Mouse (Mus musculus) embryonic facial prominence, embryonic 12.5 days (tissue): ENCODE data around the gene Nav1. TPM values are rescaled to one million over a fixed set of nuclear protein-coding genes. Genes with fewer than 3 reads are reported as not detected.

ENCODE experiments used
- ATAC-seq: fragments of 200-750 bp; cut with Nextera tagmentation; 2 replicates; pipeline ENCODE4 v1.8.0; 2017; ENCODE audit not compliant: insufficient number of reproducible peaks, insufficient read depth, low FRiP score, low TSS enrichment
- H3K27ac ChIP-seq: fragments of 300-500 bp; sonication (generic); 2 replicates; pipeline ENCODE4 v1.5.1; 2016; ENCODE audit warnings: mild to moderate bottlenecking
- H3K27me3 ChIP-seq: fragments of 300-500 bp; sonication (generic); 2 replicates; pipeline ENCODE4 v1.6.1; 2016; ENCODE audit warnings: mild to moderate bottlenecking, moderate library complexity
- H3K36me3 ChIP-seq: fragments of 300-500 bp; sonication (generic); 2 replicates; pipeline ENCODE4 v1.6.1; 2016; ENCODE audit warnings: mild to moderate bottlenecking
- H3K4me1 ChIP-seq: fragments of 300-500 bp; sonication (generic); 2 replicates; pipeline ENCODE4 v1.6.1; 2016
- H3K4me2 ChIP-seq: fragments of 300-500 bp; sonication (generic); replicated peaks from 2 replicates; pipeline ENCODE4 v1.6.1; 2016; ENCODE audit warnings: mild to moderate bottlenecking, moderate library complexity
- H3K4me3 ChIP-seq: fragments of 300-500 bp; sonication (generic); 2 replicates; pipeline ENCODE4 v1.5.1; 2016; ENCODE audit warnings: mild to moderate bottlenecking
- H3K9ac ChIP-seq: fragments of 300-500 bp; sonication (generic); 2 replicates; pipeline ENCODE4 v1.6.1; 2016; ENCODE audit warnings: mild to moderate bottlenecking, moderate library complexity
- H3K9me3 ChIP-seq: fragments of 300-500 bp; sonication (generic); 2 replicates; pipeline ENCODE4 v1.6.1; 2016; ENCODE audit warnings: mild to moderate bottlenecking, moderate library complexity
- WGBS: fragments of 180-500 bp; shearing (Covaris S2); methylation state at CpG from one replicate; pipeline ENCODE4 v1.1.7; 2016; 5-methylcytosine and 5-hydroxymethylcytosine counted together
- polyA plus RNA-seq: library from polyadenylated mRNA; unstranded; fragments of >200 nt; fragmentation: Nextera tagmentation; extraction: Ambion mirVana; gene quantifications from 2 replicates; pipeline ENCODE4 v1.2.1, GENCODE M21; 2016

Gene Nav1
- polyA plus RNA-seq, 1 experiment from 2014 or later = 18.6 TPM

DNA sequence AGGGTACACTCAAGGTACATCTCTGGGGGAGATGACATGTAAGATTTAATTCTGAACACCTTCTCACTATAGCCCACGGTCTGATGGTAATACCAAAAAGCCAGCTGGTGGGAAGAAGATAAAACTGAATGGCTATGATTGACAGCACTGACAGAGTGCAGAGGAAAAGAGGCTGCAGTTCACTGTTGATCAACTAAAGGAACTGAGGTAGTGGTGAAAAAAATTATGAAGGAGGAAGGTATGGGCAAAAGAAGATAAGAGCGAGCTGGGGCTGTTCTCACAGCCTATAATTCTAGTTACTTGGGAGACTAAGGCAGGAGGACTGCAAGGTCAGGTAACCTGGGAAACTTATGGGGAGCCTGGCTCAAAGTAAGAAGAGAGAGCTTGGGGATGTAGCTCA, 155.7 kb downstream of the Nav1 start:
- H3K4me1 ChIP-seq = no peaks in the 10 kb centered on the region
- no peak overlapping the region for H3K27ac ChIP-seq
- no peak overlapping the region for H3K9ac ChIP-seq
- H3K36me3 ChIP-seq = peaks cover 72% of the 10 kb centered on the region
- H3K4me2 ChIP-seq = no peak overlapping the region
- H3K9me3 ChIP-seq = no peaks in the 10 kb centered on the region
- no peak for ATAC-seq
- H3K4me3 ChIP-seq = no peak overlapping the region
- no peaks in the 10 kb centered on the region for H3K27me3 ChIP-seq
- WGBS = 95% methylated on average over 2 of the region's 2 CpGs

DNA sequence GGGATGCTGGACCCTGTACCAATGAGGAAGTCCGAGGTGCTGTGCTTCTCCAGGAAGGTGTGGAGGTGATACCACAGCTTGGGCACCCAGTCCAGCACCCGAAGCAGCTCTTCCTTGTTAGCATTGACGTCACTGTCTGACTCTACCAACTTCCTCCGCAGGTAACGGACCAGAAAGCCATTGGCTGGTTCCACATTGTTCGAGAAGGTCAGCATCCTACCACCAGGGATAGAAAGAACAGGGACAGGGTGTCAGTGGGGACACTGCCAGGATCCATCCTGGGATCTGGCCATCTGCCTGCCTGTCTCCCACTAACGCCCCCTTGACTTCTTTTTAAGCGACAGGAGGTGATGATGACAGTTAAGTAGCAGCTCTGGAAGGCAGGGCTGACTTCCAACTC, 157.2 kb downstream of the Nav1 start:
- H3K4me2 ChIP-seq = no peak overlapping the region
- H3K4me3 ChIP-seq = no peak overlapping the region
- WGBS = 92% methylated on average over 8 of the region's 8 CpGs
- H3K36me3 ChIP-seq = peaks cover 65% of the 10 kb centered on the region
- H3K27ac ChIP-seq = no peak overlapping the region
- no peak overlapping the region for H3K9ac ChIP-seq
- no peaks in the 10 kb centered on the region for H3K9me3 ChIP-seq
- ATAC-seq = no peak
- no peaks in the 10 kb centered on the region for H3K4me1 ChIP-seq
- H3K27me3 ChIP-seq = no peaks in the 10 kb centered on the region

DNA sequence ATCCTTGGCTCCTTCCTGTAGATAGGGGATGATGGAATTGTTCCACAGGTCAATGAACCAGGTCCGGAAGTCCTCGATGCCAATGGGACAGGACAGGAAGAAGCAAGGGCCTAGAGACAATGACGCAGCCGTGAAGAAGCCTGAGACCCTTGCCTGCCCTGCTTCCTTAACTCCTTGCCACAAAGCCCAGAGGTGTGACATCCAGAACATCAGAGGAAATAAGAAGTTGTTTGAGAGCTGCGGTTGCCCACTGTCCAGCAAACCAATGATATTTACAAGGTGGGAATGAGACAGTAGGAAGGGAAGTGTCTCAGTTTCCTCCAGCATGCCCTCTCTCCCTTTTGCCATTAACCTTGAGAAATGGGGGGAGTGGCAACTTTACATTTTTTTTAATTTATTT, 158.2 kb downstream of the Nav1 start:
- Histone ChIP-seq H3K9ac (no peak overlapping the region), H3K27me3 (no peaks in the 10 kb centered on the region), H3K4me3 (no peak overlapping the region), H3K9me3 (no peaks in the 10 kb centered on the region), H3K4me2 (no peak overlapping the region), H3K36me3 (peaks cover 58% of the 10 kb centered on the region), H3K27ac (no peak overlapping the region), H3K4me1 (no peaks in the 10 kb centered on the region)
- WGBS = 97% methylated on average over 5 of the region's 5 CpGs
- ATAC-seq = no peak

DNA sequence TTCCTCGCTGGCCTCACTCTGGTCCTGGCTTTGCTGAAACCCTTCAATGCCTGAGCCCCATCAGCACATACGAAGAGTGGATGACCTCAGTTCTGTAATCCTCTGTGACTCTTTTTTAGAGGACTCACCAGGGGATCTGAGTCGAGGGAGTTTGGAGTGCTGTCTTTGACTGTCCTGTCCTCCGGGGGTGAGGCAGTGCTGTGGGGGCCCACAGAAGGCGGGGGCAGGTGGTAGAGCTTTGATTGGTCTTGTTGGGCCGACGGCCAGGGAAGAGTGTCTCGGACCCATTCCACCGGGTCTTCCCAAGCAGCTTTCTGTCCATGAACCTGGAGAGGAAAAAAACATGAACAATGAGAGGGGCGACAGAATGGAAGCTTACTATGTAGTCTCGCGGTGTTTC, 163.6 kb downstream of the Nav1 start:
- no peaks in the 10 kb centered on the region for H3K9me3 ChIP-seq
- no peaks in the 10 kb centered on the region for H3K4me1 ChIP-seq
- H3K36me3 ChIP-seq = peaks cover 58% of the 10 kb centered on the region
- no peak overlapping the region for H3K4me3 ChIP-seq
- WGBS = 91% methylated on average over 12 of the region's 12 CpGs
- no peak overlapping the region for H3K4me2 ChIP-seq
- no peak overlapping the region for H3K27ac ChIP-seq
- ATAC-seq = no peak
- no peak overlapping the region for H3K9ac ChIP-seq
- no peaks in the 10 kb centered on the region for H3K27me3 ChIP-seq

DNA sequence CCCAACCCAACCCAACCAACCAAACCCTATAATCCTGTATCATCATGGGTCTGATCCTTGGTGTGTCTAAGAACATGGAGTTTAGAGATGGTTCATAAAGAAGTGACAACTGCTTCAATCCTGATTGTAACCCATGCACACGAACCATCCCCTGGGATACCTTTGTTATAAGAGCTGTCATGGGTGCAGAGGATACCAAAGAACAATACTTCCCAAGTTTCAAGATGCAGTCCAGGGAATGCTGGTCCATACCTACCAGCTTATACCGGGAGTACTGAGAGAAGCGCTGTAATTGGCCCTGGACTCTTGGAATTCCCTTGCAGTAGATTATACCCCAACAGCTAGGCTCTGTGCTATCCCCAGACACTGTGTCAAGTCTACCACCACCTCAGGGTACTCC, 165.2 kb downstream of the Nav1 start:
- no peaks in the 10 kb centered on the region for H3K4me1 ChIP-seq
- no peak for ATAC-seq
- no peaks in the 10 kb centered on the region for H3K9me3 ChIP-seq
- H3K4me2 ChIP-seq = no peak overlapping the region
- peaks cover 52% of the 10 kb centered on the region for H3K36me3 ChIP-seq
- 93% methylated on average over 3 of the region's 3 CpGs for WGBS
- H3K9ac ChIP-seq = no peak overlapping the region
- no peak overlapping the region for H3K27ac ChIP-seq
- H3K4me3 ChIP-seq = no peak overlapping the region
- no peaks in the 10 kb centered on the region for H3K27me3 ChIP-seq

DNA sequence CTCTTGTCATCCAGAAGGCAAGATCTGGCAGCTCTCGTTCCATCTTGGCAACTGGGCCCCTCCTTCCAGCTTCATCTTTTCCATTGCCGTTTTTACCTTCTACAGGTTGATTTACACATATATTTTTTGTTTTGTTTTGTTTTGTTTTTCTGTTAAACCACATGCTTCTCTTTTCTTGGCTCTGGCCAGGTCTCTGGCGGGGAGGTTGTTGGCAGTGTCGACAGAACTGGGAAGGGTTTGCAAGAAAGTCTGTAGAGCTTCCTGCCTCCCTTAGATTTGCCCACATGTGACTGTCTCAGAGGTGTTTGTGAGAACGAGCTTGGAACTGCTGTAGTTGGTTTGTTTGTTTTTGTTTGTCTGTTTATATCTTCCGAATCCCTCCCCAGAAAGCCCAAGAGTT, 166.1 kb downstream of the Nav1 start:
- Histone ChIP-seq H3K27ac (no peak overlapping the region), H3K36me3 (peaks cover 50% of the 10 kb centered on the region), H3K4me1 (no peaks in the 10 kb centered on the region), H3K4me2 (no peak overlapping the region), H3K9ac (no peak overlapping the region), H3K9me3 (no peaks in the 10 kb centered on the region), H3K4me3 (no peak overlapping the region), H3K27me3 (no peaks in the 10 kb centered on the region)
- WGBS = 92% methylated on average over 6 of the region's 6 CpGs
- no peak for ATAC-seq

DNA sequence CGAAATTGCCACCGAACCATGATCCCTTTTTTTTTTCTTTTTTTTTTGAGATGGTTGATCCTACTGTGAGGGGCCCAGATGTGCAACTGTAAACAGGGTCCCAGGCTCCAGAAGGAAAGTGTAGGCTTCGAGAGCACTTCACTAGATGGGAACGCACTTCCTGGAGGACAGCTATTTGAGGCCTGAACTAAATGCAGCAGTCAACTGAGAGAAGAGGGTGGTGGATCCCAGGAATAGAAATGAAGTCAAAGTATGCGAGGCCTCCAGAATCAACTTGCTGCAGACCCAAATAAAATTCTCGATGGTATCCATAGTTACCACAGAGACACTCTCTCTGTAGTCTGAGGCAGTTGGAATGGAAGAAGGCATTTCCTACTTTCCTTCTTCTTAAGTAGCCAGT, 168.3 kb downstream of the Nav1 start:
- 92% methylated on average over 6 of the region's 6 CpGs for WGBS
- Histone ChIP-seq H3K4me1 (no peaks in the 10 kb centered on the region; the same call in 1 of the 2 replicates), H3K9me3 (no peaks in the 10 kb centered on the region), H3K27ac (no peak overlapping the region), H3K27me3 (no peaks in the 10 kb centered on the region), H3K4me2 (no peak overlapping the region), H3K9ac (no peak overlapping the region), H3K36me3 (peaks cover 46% of the 10 kb centered on the region), H3K4me3 (no peak overlapping the region)
- no peak for ATAC-seq

DNA sequence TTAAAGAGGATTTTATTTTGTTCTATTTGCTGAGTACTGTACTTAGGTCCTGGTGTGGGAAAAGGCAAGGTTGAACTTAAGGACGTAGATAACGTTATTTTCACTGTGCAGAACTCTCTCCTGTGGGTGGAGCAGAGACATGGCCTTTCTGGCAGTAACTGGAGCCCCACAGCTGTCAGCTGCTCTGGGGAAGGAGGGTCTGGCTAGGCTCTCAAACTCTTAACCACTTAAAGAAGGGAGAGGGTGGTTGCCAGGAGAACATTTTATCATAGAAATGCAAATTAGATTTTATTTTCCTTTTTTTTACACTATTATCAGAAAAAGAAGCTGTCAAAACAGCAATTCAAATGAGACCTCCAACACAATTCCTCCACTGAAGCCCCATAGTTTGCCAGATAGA, 171.3 kb downstream of the Nav1 start:
- H3K9ac ChIP-seq = no peak overlapping the region
- H3K4me3 ChIP-seq = no peak overlapping the region
- no peak overlapping the region for H3K4me2 ChIP-seq
- H3K27me3 ChIP-seq = no peaks in the 10 kb centered on the region
- H3K4me1 ChIP-seq = peaks cover 5% of the 10 kb centered on the region
- no peak overlapping the region for H3K27ac ChIP-seq
- no peak for ATAC-seq
- 40% methylated on average over 2 of the region's 2 CpGs for WGBS
- peaks cover 17% of the 10 kb centered on the region for H3K36me3 ChIP-seq
- H3K9me3 ChIP-seq = no peaks in the 10 kb centered on the region

DNA sequence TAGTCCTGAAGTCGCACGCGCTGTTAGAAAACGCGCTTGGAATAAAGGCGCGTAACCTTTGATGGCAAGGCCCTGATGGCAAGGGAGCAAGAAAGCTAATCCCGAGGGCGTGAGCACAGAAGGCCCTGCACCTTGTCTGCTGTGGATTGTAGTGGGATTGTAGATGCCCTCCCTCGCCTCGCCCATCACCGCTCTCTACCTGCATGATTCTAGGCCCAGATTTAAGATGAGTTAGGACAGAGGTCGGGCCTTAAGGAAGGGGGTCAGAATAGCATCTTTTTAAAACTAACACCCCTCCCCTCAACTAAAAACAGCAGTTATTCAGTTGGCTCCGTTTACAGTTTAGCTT, 176.5 kb downstream of the Nav1 start:
- H3K4me1 ChIP-seq = peaks cover 23% of the 10 kb centered on the region
- no peaks in the 10 kb centered on the region for H3K9me3 ChIP-seq
- H3K36me3 ChIP-seq = peaks cover 9% of the 10 kb centered on the region
- peak overlapping the region; percentile 53 for H3K4me2 ChIP-seq
- ATAC-seq = 0 out of 2 replicates have a peak, but pooled peaks have one; percentile 48
- peak overlapping the region; percentile 92 for H3K9ac ChIP-seq
- no peaks in the 10 kb centered on the region for H3K27me3 ChIP-seq
- peak overlapping the region; percentile 90 for H3K27ac ChIP-seq
- 3% methylated on average over 14 of the region's 14 CpGs for WGBS
- H3K4me3 ChIP-seq = peak overlapping the region; percentile 89

DNA sequence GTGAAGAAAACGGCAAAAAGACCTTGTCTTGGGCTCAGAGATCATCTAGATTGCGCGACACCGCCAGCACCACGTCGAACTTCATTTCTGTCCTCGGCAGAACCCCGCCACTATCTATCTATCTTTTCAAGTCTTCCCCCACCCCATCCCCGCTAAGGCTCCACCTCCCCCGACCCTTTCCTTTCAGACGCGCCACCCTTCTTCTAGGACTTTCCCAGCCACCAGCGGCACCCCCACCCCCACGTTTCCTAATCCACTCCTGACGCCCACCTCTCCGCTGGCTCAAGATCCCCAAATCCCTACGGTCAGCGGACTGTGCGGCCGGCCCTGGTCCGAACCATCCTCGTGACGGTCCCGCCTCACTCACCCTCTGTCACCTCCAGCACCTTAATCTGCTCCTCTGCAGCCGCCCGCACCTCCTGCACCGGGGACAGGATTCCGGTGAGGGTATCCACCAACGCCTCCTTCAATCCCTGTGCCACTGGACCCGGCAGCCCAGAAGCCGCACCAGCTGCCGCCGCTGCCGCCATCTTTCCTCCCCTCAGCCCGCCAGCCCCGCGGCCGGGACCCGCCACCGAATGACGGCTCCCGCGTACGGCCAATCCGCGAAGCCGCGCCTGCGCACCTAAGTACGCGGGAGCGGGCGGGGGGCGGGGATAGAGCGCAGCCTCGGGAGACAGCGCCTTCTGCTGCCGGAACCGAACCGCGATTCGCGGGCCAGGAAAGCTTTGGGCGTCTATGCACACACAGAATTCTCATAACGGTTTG, 177.0 kb downstream of the Nav1 start, which contains the start of gene Ipo9:
Ipo9 (minus strand) TSS at position 599 of the 768 bp plus-strand sequence.
- Histone ChIP-seq H3K27ac (peak within 1 kb of the TSS; percentile 90), H3K27me3 (no peaks in the 10 kb centered on the region), H3K4me1 (peaks cover 23% of the 10 kb centered on the region), H3K9me3 (no peaks in the 10 kb centered on the region), H3K36me3 (peaks cover 14% of the 10 kb centered on the region), H3K4me2 (peak within 1 kb of the TSS; percentile 53), H3K9ac (peak within 1 kb of the TSS; percentile 92), H3K4me3 (peak within 1 kb of the TSS; percentile 89)
- WGBS = under 1% methylated on average over 65 of the region's 65 CpGs
- peak; percentile 90 for ATAC-seq

DNA sequence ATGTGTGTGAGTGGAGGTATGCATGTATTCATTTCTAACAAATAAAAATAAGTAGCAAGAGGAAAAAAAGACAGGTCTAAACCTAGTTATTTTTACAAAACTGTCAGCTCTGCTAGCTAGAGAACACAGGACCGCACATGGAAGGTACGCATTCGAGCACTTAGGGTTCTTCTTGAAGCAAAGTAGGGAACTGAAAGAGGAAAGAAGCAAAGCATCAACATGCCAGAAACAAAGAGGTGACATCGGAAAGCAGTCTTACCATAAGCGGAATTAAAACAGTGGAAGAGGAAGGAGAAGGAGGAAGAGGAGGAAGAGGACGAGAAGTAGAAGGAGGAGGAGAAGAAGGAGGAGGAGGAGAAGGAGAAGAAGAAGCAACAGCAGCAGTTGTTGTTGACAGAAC, 179.7 kb downstream of the Nav1 start:
- Histone ChIP-seq H3K4me1 (peaks cover 23% of the 10 kb centered on the region), H3K27ac (no peak overlapping the region), H3K9me3 (no peaks in the 10 kb centered on the region), H3K27me3 (no peaks in the 10 kb centered on the region), H3K9ac (no peak overlapping the region), H3K4me2 (no peak overlapping the region), H3K36me3 (peaks cover 37% of the 10 kb centered on the region), H3K4me3 (no peak overlapping the region)
- no peak for ATAC-seq
- 87% methylated on average over 6 of the region's 6 CpGs for WGBS

DNA sequence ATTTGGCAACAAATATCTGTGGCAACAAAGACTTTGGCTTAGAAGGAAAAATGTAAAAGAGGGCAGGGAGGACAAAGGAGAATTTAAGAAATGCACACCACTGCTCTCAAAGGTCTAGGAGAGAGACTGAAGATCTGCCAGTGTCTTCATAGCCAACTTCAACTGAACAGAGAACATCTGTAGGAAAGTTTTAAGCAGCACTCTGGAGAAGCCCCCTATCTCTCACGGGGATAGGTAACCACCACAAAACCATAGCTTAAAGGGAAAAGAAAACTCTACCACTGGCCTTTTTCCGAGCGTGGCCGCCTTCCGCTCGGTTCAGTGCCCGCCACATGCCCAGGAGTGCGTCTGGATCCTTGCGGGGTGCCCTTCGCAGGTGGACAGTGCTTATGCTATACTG, 180.4 kb downstream of the Nav1 start:
- Histone ChIP-seq H3K4me3 (no peak overlapping the region), H3K4me1 (peaks cover 23% of the 10 kb centered on the region), H3K27me3 (no peaks in the 10 kb centered on the region), H3K9ac (no peak overlapping the region), H3K27ac (no peak overlapping the region), H3K4me2 (no peak overlapping the region), H3K9me3 (no peaks in the 10 kb centered on the region), H3K36me3 (peaks cover 41% of the 10 kb centered on the region)
- WGBS = 97% methylated on average over 10 of the region's 10 CpGs
- no peak for ATAC-seq
